Mouse (Mus musculus) hindbrain, embryonic 14.5 days (tissue): ENCODE measurements around the gene Gm10134. TPM values are rescaled to one million over a fixed set of nuclear protein-coding genes. Genes with fewer than 3 reads are reported as not detected.

Experiments used
- ATAC-seq: fragments of 200-750 bp; cut with Nextera tagmentation; 2 replicates; pipeline ENCODE4 v1.8.0; 2017; ENCODE audit warnings: moderate number of reproducible peaks, mild to moderate bottlenecking, moderate TSS enrichment, moderate library complexity; ENCODE audit not compliant: low FRiP score
- DNase-seq: peaks from one replicate; pipeline ENCODE4 v3.0.0-alpha.2; 2015; ENCODE audit warnings: low spot score
- H3K27ac ChIP-seq: fragments of 300-500 bp; sonication (generic); 2 replicates; pipeline ENCODE4 v1.5.1; 2014; ENCODE audit warnings: mild to moderate bottlenecking, moderate library complexity
- H3K27me3 ChIP-seq: fragments of 300-500 bp; sonication (generic); 2 replicates; pipeline ENCODE4 v1.6.1; 2014; ENCODE audit warnings: mild to moderate bottlenecking, low read length, mixed read lengths; ENCODE audit not compliant: control insufficient read depth, insufficient read depth
- H3K36me3 ChIP-seq: fragments of 300-500 bp; sonication (generic); replicated peaks from 2 replicates; pipeline ENCODE4 v1.6.1; 2014; ENCODE audit not compliant: control insufficient read depth, insufficient read depth
- H3K4me1 ChIP-seq: fragments of 300-500 bp; sonication (generic); replicated peaks from 2 replicates; pipeline ENCODE4 v1.6.1; 2014; ENCODE audit warnings: antibody characterized with exemption, low read length, mixed read lengths; ENCODE audit not compliant: control insufficient read depth, insufficient read depth
- H3K4me2 ChIP-seq: fragments of 300-500 bp; sonication (generic); replicated peaks from 2 replicates; pipeline ENCODE4 v1.6.1; 2014; ENCODE audit warnings: mild to moderate bottlenecking, moderate library complexity
- H3K4me3 ChIP-seq: fragments of 300-500 bp; sonication (generic); replicated peaks from 2 replicates; pipeline ENCODE4 v1.5.1; 2014; ENCODE audit warnings: mild to moderate bottlenecking, low read length
- H3K9ac ChIP-seq: fragments of 300-500 bp; sonication (generic); 2 replicates; pipeline ENCODE4 v1.6.1; 2014
- H3K9me3 ChIP-seq: fragments of 300-500 bp; sonication (generic); 2 replicates; pipeline ENCODE4 v1.6.1; 2016; ENCODE audit warnings: low read length; ENCODE audit not compliant: control insufficient read depth
- WGBS: fragments of 180-500 bp; shearing (Covaris S2); extraction: QIAGEN DNeasy Blood & Tissue Kit; methylation state at CpG from one replicate; pipeline ENCODE4 v1.1.7; 2014; 5-methylcytosine and 5-hydroxymethylcytosine counted together
- polyA plus RNA-seq: library from polyadenylated mRNA; unstranded; fragments of >200 nt; fragmentation: Nextera tagmentation; extraction: Ambion mirVana; gene quantifications from 2 replicates; pipeline ENCODE4 v1.2.1, GENCODE M21; 2014

Gm10134 gene
- 0.90 and 2.9 TPM in 2 replicates for polyA plus RNA-seq

DNA sequence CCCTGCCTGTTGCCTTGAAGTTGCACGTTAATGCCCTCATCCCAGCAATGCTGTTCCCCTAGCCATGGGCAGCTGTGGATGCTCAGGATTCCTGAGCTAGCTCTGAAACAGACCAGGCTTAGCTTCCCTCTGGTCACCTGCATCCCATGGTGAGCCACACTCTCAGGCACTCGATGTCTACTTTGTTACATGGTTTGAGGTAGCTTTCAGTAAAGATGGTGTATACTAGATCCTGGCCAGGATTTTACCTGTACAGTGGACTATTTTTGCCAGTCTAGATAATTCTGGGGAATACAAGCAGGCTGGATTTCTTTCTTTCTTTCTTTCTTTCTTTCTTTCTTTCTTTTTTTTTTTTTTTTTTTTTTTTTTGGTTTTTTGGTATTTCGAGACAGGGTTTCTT, at the start of gene Gm10134:
Gene Gm10134 (plus strand): TSS at position 301 of the 400 bp plus-strand sequence.
- no peak within 1 kb of the TSS for H3K9ac ChIP-seq
- ATAC-seq, result no peak
- H3K27ac ChIP-seq, result no peak within 1 kb of the TSS
- WGBS, result 83% methylated on average over 3 of the region's 3 CpGs
- H3K4me1 ChIP-seq, result no peaks in the 10 kb centered on the region
- DNase-seq, result no peak
- H3K9me3 ChIP-seq, result no peaks in the 10 kb centered on the region
- H3K36me3 ChIP-seq, result no peaks in the 10 kb centered on the region
- no peak within 1 kb of the TSS for H3K4me2 ChIP-seq
- no peaks in the 10 kb centered on the region for H3K27me3 ChIP-seq
- no peak within 1 kb of the TSS for H3K4me3 ChIP-seq

GRCm38 (mm10) chr2:28456616-28457015, 49.3 kb upstream of the Gm10134 start:
- Histone ChIP-seq H3K4me2 (no peak overlapping the region), H3K4me1 (no peaks in the 10 kb centered on the region), H3K27ac (no peak overlapping the region), H3K27me3 (no peaks in the 10 kb centered on the region), H3K9me3 (no peaks in the 10 kb centered on the region), H3K36me3 (peaks cover 28% of the 10 kb centered on the region), H3K4me3 (no peak overlapping the region), H3K9ac (no peak overlapping the region)
- ATAC-seq (no peak), DNase-seq (no peak)
- 64% methylated on average over 1 of the region's 1 CpGs for WGBS

- Histone ChIP-seq H3K27me3 (no peaks in the 10 kb centered on the region), H3K4me2 (no peak overlapping the region), H3K4me1 (peaks cover 12% of the 10 kb centered on the region), H3K4me3 (no peak overlapping the region), H3K27ac (no peak overlapping the region), H3K36me3 (no peaks in the 10 kb centered on the region), H3K9ac (no peak overlapping the region), H3K9me3 (no peaks in the 10 kb centered on the region)
- DNase-seq (peak; percentile 49), ATAC-seq (no peak)
- whole genome bisulfite sequencing, result 48% methylated on average over 3 of the region's 3 CpGs
These were observed 42.0 kb upstream of the Gm10134 start for GRCm38 (mm10) chr2:28463919-28464318.

DNA sequence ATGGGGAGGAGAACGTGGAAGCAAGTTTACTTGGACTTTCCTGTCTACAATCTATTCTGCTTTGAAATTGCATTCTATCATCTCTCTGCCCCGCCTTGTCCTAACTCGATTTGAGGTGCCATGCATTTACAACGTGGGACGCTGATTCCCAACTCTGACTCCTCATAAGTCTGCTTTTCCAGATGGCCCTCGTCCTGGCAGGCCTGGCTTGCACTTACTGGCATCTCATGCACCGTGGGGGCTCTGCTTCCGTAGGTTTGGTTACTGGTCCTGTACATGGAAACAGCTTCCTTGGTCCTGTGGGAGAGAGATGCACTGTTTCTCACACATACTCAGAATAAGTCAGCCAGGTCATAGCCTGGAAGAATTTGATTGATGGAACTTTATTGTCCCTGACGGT, 41.0 kb upstream of the Gm10134 start:
- Histone ChIP-seq H3K4me2 (no peak overlapping the region), H3K27me3 (no peaks in the 10 kb centered on the region), H3K36me3 (peaks cover 7% of the 10 kb centered on the region), H3K4me1 (peaks cover 13% of the 10 kb centered on the region), H3K27ac (no peak overlapping the region), H3K9ac (no peak overlapping the region), H3K9me3 (no peaks in the 10 kb centered on the region), H3K4me3 (no peak overlapping the region)
- DNase-seq (no peak), ATAC-seq (no peak)
- 80% methylated on average over 9 of the region's 9 CpGs for WGBS

DNA sequence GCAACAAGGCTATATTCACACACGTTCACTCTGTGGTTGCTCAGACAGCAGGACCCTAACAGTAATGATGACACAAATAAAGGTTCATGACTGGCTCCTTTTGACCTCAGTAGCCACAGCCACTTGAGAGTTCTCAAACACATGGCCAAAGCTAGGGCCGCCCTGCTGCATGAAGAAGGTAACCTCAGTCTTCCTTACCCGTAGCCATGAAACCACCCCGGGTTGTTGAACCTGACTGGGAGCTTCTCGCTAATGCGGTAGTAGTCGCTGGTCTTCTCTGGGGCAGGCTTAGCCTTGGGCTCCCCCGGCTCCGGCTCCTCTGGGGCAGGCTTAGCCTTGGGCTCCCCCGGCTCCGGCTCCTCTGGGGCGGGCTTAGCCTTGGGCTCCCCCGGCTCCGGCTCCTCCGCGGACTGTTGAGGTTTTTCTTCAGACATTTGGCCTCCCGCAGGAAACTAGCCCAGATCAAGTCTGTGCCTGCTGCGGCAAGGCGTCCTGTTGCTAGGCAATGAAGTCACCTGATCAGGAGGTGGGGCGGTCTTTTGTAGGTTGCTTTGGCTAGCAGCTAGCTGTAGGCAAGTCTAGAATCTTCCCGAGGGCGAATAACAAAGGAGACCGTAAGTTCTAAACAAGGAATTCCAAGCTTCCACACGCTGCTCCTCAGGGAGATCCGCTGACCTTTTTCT, 39.9 kb upstream of the Gm10134 start, which contains the start of gene 1700007K13Rik:
Gene 1700007K13Rik (minus strand): TSS at position 497 of the 683 bp plus-strand sequence.
- ATAC-seq (peak; percentile 62; the same call in 1 of the 2 replicates), DNase-seq (peak; percentile 71)
- WGBS, result 5% methylated on average over 25 of the region's 25 CpGs
- Histone ChIP-seq H3K4me3 (peak within 1 kb of the TSS; percentile 11), H3K9me3 (no peaks in the 10 kb centered on the region), H3K4me1 (peaks cover 13% of the 10 kb centered on the region), H3K27ac (no peak within 1 kb of the TSS; the same call in 1 of the 2 replicates), H3K36me3 (peaks cover 17% of the 10 kb centered on the region), H3K27me3 (no peaks in the 10 kb centered on the region), H3K4me2 (peak within 1 kb of the TSS; percentile 53), H3K9ac (no peak within 1 kb of the TSS)

GRCm38 (mm10) chr2:28467860-28468485, 37.9 kb upstream of the Gm10134 start, which contains the start of gene Mrps2:
Gene Mrps2 (plus strand): TSS chr2:28468066.
- Histone ChIP-seq H3K4me1 (peaks cover 13% of the 10 kb centered on the region), H3K27ac (0 out of 2 replicates have a peak within 1 kb of the TSS, but pooled peaks have one; percentile 23), H3K9ac (peak within 1 kb of the TSS; percentile 89), H3K4me2 (peak within 1 kb of the TSS; percentile 68), H3K36me3 (peaks cover 32% of the 10 kb centered on the region), H3K4me3 (peak within 1 kb of the TSS; percentile 81), H3K9me3 (no peaks in the 10 kb centered on the region), H3K27me3 (no peaks in the 10 kb centered on the region)
- ATAC-seq, result peak; percentile 90
- under 1% methylated on average over 52 of the region's 52 CpGs for WGBS
- peak; percentile 89 for DNase-seq

GRCm38 (mm10) chr2:28468486-28469225, 37.2 kb upstream of the Gm10134 start:
- DNase-seq (no peak), ATAC-seq (no peak)
- Histone ChIP-seq H3K36me3 (peaks cover 33% of the 10 kb centered on the region), H3K4me3 (peak overlapping the region; percentile 81), H3K4me2 (peak overlapping the region; percentile 68), H3K9me3 (no peaks in the 10 kb centered on the region), H3K27ac (0 out of 2 replicates have a peak overlapping the region, but pooled peaks have one; percentile 23), H3K4me1 (peaks cover 13% of the 10 kb centered on the region), H3K27me3 (no peaks in the 10 kb centered on the region), H3K9ac (peak overlapping the region; percentile 89)
- WGBS, result 57% methylated on average over 18 of the region's 18 CpGs

- no peaks in the 10 kb centered on the region for H3K9me3 ChIP-seq
- 98% methylated on average over 14 of the region's 14 CpGs for WGBS
- no peaks in the 10 kb centered on the region for H3K27me3 ChIP-seq
- H3K9ac ChIP-seq, result no peak overlapping the region
- no peak for DNase-seq
- no peak for ATAC-seq
- no peak overlapping the region for H3K4me2 ChIP-seq
- H3K4me1 ChIP-seq, result peaks cover 13% of the 10 kb centered on the region
- H3K4me3 ChIP-seq, result no peak overlapping the region
- peaks cover 33% of the 10 kb centered on the region for H3K36me3 ChIP-seq
- no peak overlapping the region for H3K27ac ChIP-seq
These were observed 36.4 kb upstream of the Gm10134 start for GRCm38 (mm10) chr2:28469461-28469860.

- Histone ChIP-seq H3K4me2 (no peak overlapping the region), H3K27ac (no peak overlapping the region), H3K4me1 (peaks cover 13% of the 10 kb centered on the region), H3K27me3 (no peaks in the 10 kb centered on the region), H3K9me3 (no peaks in the 10 kb centered on the region), H3K36me3 (peaks cover 33% of the 10 kb centered on the region), H3K9ac (no peak overlapping the region), H3K4me3 (no peak overlapping the region)
- DNase-seq, result no peak
- 90% methylated on average over 2 of the region's 2 CpGs for WGBS
- no peak for ATAC-seq
These were observed 35.3 kb upstream of the Gm10134 start for GRCm38 (mm10) chr2:28470591-28470990.
